28 mouse cellular contexts compared by ENCODE assay signal in the genomic region with DNA sequence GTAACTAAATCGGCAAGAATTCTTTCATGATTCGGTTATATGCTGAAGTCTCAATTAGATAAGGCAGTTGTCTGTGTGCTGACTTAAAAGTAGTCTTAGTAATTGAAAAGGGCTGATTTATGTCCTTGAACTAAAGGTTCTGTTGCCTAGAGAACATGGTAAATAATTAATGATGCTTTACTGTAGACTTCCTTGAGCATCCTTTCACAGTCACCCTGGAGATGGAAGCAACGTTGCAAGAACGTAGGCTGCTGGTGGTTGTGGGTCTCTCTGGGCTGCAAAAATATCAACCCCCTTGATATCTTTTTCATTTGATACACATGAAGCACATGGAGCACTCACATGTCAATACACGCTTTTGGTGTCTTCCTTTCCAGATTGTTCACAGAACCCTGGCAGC.
A peak's percentile ranks its signal among the peaks of the same experiment; 100 is the strongest.
DNase-seq lines count a peak whose midpoint lies in the region; ATAC-seq and TF ChIP-seq lines count a peak whose summit lies in the region.
"Had no signal": no experiment of that assay in that cellular context is flagged by ENCODE, and none has a peak within 500 bp of the region (broad histone marks: within the 10 kb centered on the region; RNA-seq: fewer than 3 reads in every experiment).

No protein-coding gene starts in this region.

- intact Hi-C loops in left cerebral cortex, postnatal 36 days (cut with DNase I) = no loop called here

- H3K27ac ChIP-seq in heart, embryonic 10.5 days = no peak overlapping the region
- no peak overlapping the region for H3K27ac ChIP-seq in midbrain, postnatal 0 days (ENCODE audit: low read depth, low read length)
- no peak overlapping the region for H3K27ac ChIP-seq in midbrain, embryonic 16.5 days (ENCODE audit: low read length)
- H3K27ac ChIP-seq in neural tube, embryonic 13.5 days (replicated peaks) = peak overlapping the region; percentile 55; the same call in 1 of the 2 replicates
- H3K27ac ChIP-seq: embryonic facial prominence, embryonic 10.5 days; embryonic facial prominence, embryonic 13.5 days; forebrain, embryonic 12.5 days; forebrain, embryonic 15.5 days; heart, embryonic 15.5 days; hindbrain, embryonic 10.5 days; hindbrain, embryonic 15.5 days had no signal

- no peaks in the 10 kb centered on the region for H3K27me3 ChIP-seq in heart, embryonic 10.5 days (ENCODE audit: insufficient read depth, poor library complexity, severe bottlenecking)
- no peaks in the 10 kb centered on the region for H3K27me3 ChIP-seq in midbrain, postnatal 0 days (ENCODE audit: insufficient read depth, low read length)
- no peaks in the 10 kb centered on the region for H3K27me3 ChIP-seq in midbrain, embryonic 16.5 days (ENCODE audit: control insufficient read depth, insufficient read depth, low read depth, low read length)
- H3K27me3 ChIP-seq in neural tube, embryonic 13.5 days = no peaks in the 10 kb centered on the region
- H3K27me3 ChIP-seq: embryonic facial prominence, embryonic 13.5 days; forebrain, embryonic 12.5 days; forebrain, embryonic 15.5 days; heart, embryonic 12.5 days; heart, embryonic 15.5 days; hindbrain, embryonic 15.5 days had no signal

- no peaks in the 10 kb centered on the region for H3K36me3 ChIP-seq in heart, embryonic 10.5 days
- no peaks in the 10 kb centered on the region for H3K36me3 ChIP-seq in midbrain, postnatal 0 days (ENCODE audit: insufficient read depth, low read length)
- H3K36me3 ChIP-seq in midbrain, embryonic 16.5 days (ENCODE audit: control insufficient read depth, insufficient read depth, low read length) = no peaks in the 10 kb centered on the region
- no peaks in the 10 kb centered on the region for H3K36me3 ChIP-seq in neural tube, embryonic 13.5 days
- H3K36me3 ChIP-seq: embryonic facial prominence, embryonic 10.5 days; embryonic facial prominence, embryonic 13.5 days; forebrain, embryonic 12.5 days; forebrain, embryonic 15.5 days; heart, embryonic 12.5 days; heart, embryonic 15.5 days; hindbrain, embryonic 10.5 days; hindbrain, embryonic 15.5 days had no signal

- DNase-seq in heart, adult 11 months = peak; percentile 63
- no peak for DNase-seq in heart, embryonic 10.5 days (ENCODE audit: low spot score)
- peak; percentile 8 for DNase-seq in midbrain, postnatal 0 days (ENCODE audit: low spot score)
- DNase-seq in left cerebral cortex, postnatal 36 days (ENCODE audit: low spot score in 2 of 2) = no peak
- DNase-seq: adrenal gland, adult 8-10 months; adrenal gland, postnatal 25 days; cerebellum, adult 11-12 months; cerebellum, adult 8-10 months; cerebellum, postnatal 10 days; cerebellum, postnatal 36 days; embryo, embryonic 11 days; gastrocnemius, postnatal 10 days; gastrocnemius, postnatal 36 days; heart, postnatal 10 days; heart, postnatal 36 days had no signal

- no peak for TF ChIP-seq CTCF in midbrain, postnatal 0 days (IDR thresholded peaks at IDR 0.05)

- H3K4me3 ChIP-seq in heart, embryonic 10.5 days = no peak overlapping the region
- H3K4me3 ChIP-seq in midbrain, postnatal 0 days (ENCODE audit: low read depth, low read length) = no peak overlapping the region
- no peak overlapping the region for H3K4me3 ChIP-seq in midbrain, embryonic 16.5 days (ENCODE audit: low read depth, low read length)
- no peak overlapping the region for H3K4me3 ChIP-seq in neural tube, embryonic 13.5 days
- H3K4me3 ChIP-seq: embryonic facial prominence, embryonic 10.5 days; embryonic facial prominence, embryonic 13.5 days; erythroblast, embryonic 14.5 days; forebrain, embryonic 12.5 days; forebrain, embryonic 15.5 days; heart, embryonic 12.5 days; heart, embryonic 15.5 days; hindbrain, embryonic 10.5 days; hindbrain, embryonic 15.5 days had no signal

- no peaks in the 10 kb centered on the region for H3K9me3 ChIP-seq in heart, embryonic 10.5 days
- H3K9me3 ChIP-seq in midbrain, postnatal 0 days (ENCODE audit: low read length) = no peaks in the 10 kb centered on the region
- no peaks in the 10 kb centered on the region for H3K9me3 ChIP-seq in midbrain, embryonic 16.5 days (replicated peaks; ENCODE audit: control insufficient read depth, low read length, poor library complexity, severe bottlenecking)
- H3K9me3 ChIP-seq in neural tube, embryonic 13.5 days = no peaks in the 10 kb centered on the region
- H3K9me3 ChIP-seq: embryonic facial prominence, embryonic 10.5 days; embryonic facial prominence, embryonic 13.5 days; forebrain, embryonic 12.5 days; forebrain, embryonic 15.5 days; heart, embryonic 12.5 days; heart, embryonic 15.5 days; hindbrain, embryonic 10.5 days; hindbrain, embryonic 15.5 days had no signal

- H3K4me2 ChIP-seq in midbrain, postnatal 0 days (ENCODE audit: low read depth, low read length, poor library complexity, severe bottlenecking) = no peak overlapping the region
- H3K4me2 ChIP-seq in midbrain, embryonic 16.5 days (ENCODE audit: low read length) = no peak overlapping the region
- H3K4me2 ChIP-seq in neural tube, embryonic 13.5 days = no peak overlapping the region
- H3K4me2 ChIP-seq: embryonic facial prominence, embryonic 13.5 days; forebrain, embryonic 12.5 days; forebrain, embryonic 15.5 days; heart, embryonic 12.5 days; heart, embryonic 15.5 days; hindbrain, embryonic 15.5 days had no signal

- WGBS in heart, embryonic 10.5 days = 90% methylated on average over 5 of the region's 5 CpGs
- WGBS in midbrain, postnatal 0 days = 65% methylated on average over 5 of the region's 5 CpGs
- whole genome bisulfite sequencing in midbrain, embryonic 16.5 days = 78% methylated on average over 5 of the region's 5 CpGs
- WGBS in neural tube, embryonic 13.5 days = 49% methylated on average over 5 of the region's 5 CpGs

- no peaks in the 10 kb centered on the region for H3K4me1 ChIP-seq in heart, embryonic 10.5 days
- no peaks in the 10 kb centered on the region for H3K4me1 ChIP-seq in midbrain, postnatal 0 days (ENCODE audit: insufficient read depth, low read length)
- no peaks in the 10 kb centered on the region for H3K4me1 ChIP-seq in midbrain, embryonic 16.5 days (ENCODE audit: control insufficient read depth, insufficient read depth, low read length)
- peaks cover 7% of the 10 kb centered on the region; the same call in 1 of the 2 replicates for H3K4me1 ChIP-seq in neural tube, embryonic 13.5 days (replicated peaks)
- H3K4me1 ChIP-seq: embryonic facial prominence, embryonic 10.5 days; embryonic facial prominence, embryonic 13.5 days; forebrain, embryonic 12.5 days; forebrain, embryonic 15.5 days; heart, embryonic 12.5 days; heart, embryonic 15.5 days; hindbrain, embryonic 10.5 days; hindbrain, embryonic 15.5 days had no signal

- no peak for ATAC-seq in midbrain, postnatal 0 days (ENCODE audit: low FRiP score)
- no peak for ATAC-seq in midbrain, embryonic 16.5 days
- ATAC-seq in neural tube, embryonic 13.5 days (ENCODE audit: low read depth) = peak; percentile 66; the same call in 1 of the 2 replicates
- ATAC-seq: activated CD4-positive, CD25-positive, alpha-beta regulatory T cell, adult 4 months; forebrain, embryonic 15.5 days; inflammation-experienced regulatory T-cells, adult 6 months had no signal

- no peak overlapping the region for H3K9ac ChIP-seq in midbrain, postnatal 0 days (replicated peaks; ENCODE audit: low read length, poor library complexity, severe bottlenecking)
- no peak overlapping the region for H3K9ac ChIP-seq in midbrain, embryonic 16.5 days (ENCODE audit: low read depth, low read length)
- H3K9ac ChIP-seq in neural tube, embryonic 13.5 days = no peak overlapping the region
- H3K9ac ChIP-seq: embryonic facial prominence, embryonic 13.5 days; forebrain, embryonic 12.5 days; forebrain, embryonic 15.5 days; heart, embryonic 12.5 days; heart, embryonic 15.5 days; hindbrain, embryonic 15.5 days had no signal

Comparison
In these comparisons a context has a peak if more than half of its experiments do, and no peak if none do; other contexts are left out.
1. DNase-seq: peak in heart, adult 11 months (single experiment) and midbrain, postnatal 0 days (single experiment); none in heart, embryonic 10.5 days (single experiment) and left cerebral cortex, postnatal 36 days (0 of 2).